19 mouse cellular contexts compared by ENCODE assay signal in genomic region chr15:12488316-12488715, GRCm38 (mm10).
"Had no signal": no experiment of that assay in that cellular context is flagged by ENCODE, and none has a peak within 500 bp of the region (broad histone marks: within the 10 kb centered on the region; RNA-seq: fewer than 3 reads in every experiment).

No protein-coding gene starts in this region.

- H3K4me3 ChIP-seq: layer of hippocampus, adult 2 months; limb, embryonic 10.5 days; limb, embryonic 13.5 days; liver, embryonic 12.5 days; liver, embryonic 15.5 days; lung, embryonic 15.5 days; megakaryocyte, embryonic 14.5 days; midbrain, embryonic 12.5 days had no signal

- H3K27ac ChIP-seq: layer of hippocampus, adult 2 months; limb, embryonic 10.5 days; limb, embryonic 13.5 days; liver, embryonic 12.5 days; liver, embryonic 15.5 days; lung, embryonic 15.5 days; midbrain, embryonic 12.5 days; stomach, postnatal 0 days had no signal

- DNase-seq: kidney, adult 9 months; kidney, postnatal 25 days; layer of hippocampus, adult 9-11 months; liver; lung, adult 18-20 months; lung, postnatal 10 days; lung, postnatal 36 days; thymus, adult 18-20 months; thymus, postnatal 36 days had no signal

- H3K9ac ChIP-seq: limb, embryonic 13.5 days; liver, embryonic 12.5 days; liver, embryonic 15.5 days; lung, embryonic 15.5 days; midbrain, embryonic 12.5 days had no signal

- ATAC-seq: liver, embryonic 12.5 days; midbrain, embryonic 16.5 days had no signal

- H3K9me3 ChIP-seq: limb, embryonic 10.5 days; limb, embryonic 13.5 days; liver, embryonic 12.5 days; liver, embryonic 15.5 days; lung, embryonic 15.5 days; midbrain, embryonic 12.5 days had no signal

- H3K4me2 ChIP-seq: limb, embryonic 13.5 days; liver, embryonic 12.5 days; liver, embryonic 15.5 days; lung, embryonic 15.5 days; midbrain, embryonic 12.5 days had no signal

- H3K36me3 ChIP-seq: limb, embryonic 10.5 days; limb, embryonic 13.5 days; liver, embryonic 12.5 days; liver, embryonic 15.5 days; lung, embryonic 15.5 days; midbrain, embryonic 12.5 days had no signal

- H3K27me3 ChIP-seq: limb, embryonic 13.5 days; liver, embryonic 12.5 days; liver, embryonic 15.5 days; lung, embryonic 15.5 days had no signal

- H3K4me1 ChIP-seq: liver, embryonic 12.5 days; megakaryocyte, embryonic 14.5 days had no signal
